Mouse (Mus musculus): ENCODE results near the gene Zfp1. TPM values are rescaled to one million over a fixed set of nuclear protein-coding genes. Genes with fewer than 3 reads are reported as not detected.

The Zfp1 gene
- 8.9 and 9.8 TPM in 2 replicates for polyA plus RNA-seq (2012; ENCODE audit: low replicate concordance)

DNA sequence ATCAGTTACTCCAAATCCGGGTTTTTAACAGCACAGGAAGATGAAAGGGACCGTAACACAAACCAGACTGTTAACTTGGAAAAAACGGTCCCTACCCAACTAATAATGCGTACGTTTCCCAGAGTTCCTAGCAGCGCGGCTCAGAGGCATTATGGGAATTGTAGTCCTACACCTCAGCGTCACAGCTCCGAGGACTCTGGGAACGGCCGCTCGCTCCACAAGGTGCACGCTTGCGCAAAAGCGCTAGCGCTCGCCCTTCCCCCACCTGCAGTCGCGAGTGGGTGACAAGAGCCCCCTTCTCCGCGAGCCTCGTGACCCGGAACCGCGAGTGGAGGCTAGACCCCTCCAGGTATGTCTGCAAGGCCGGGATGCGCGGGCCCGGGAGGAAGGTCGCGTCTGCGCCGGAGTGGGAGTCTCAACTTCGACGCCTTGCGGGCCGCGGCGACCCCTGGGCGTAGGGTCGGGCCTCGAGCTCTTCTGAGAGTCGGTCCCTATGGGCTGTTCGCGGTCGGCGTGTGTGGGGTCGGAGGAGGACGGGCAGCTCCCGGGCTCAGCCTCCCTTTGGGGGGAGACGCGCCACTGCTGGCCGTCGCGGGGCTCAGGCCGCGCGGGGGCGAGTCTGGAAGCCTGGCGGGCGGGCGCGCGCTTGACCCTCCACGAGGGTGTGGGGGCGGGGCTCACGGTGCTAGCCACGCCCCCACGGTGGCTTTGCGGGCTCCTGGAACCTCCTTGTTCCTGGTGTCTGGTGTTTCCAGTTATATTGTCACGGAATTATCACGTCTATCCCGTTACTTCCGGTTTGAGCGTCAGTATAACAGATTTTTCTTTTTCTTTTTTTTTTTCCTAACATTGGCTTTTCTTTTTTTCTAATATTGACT lies at the start of gene Zfp1:
Zfp1 (plus strand) TSS at position 138 of the 878 bp plus-strand sequence.

DNA sequence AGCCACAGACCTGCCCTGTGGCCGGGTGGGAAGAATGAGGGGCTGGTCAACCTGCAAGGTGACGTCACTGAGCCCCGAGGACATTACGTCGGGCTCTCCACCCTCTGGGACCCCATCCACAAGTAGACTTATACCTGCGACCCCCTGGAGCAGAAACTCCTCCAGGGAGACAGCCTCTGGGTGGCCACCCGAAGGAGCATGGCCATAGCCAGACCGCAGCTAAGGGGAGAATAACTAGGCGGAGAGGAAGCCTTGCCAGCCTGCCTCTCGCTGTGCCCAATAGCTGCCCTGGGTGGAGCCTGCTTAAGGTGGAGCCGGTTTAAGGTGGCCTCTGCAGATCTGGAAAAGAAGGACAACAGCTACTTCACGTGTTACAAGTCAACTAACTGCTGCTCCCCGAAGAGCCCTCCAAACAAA lies 13.1 kb upstream of the Zfp1 start, which contains the start of gene Ldhd:
Ldhd (minus strand) TSS at position 270 of the 417 bp plus-strand sequence.

DNA sequence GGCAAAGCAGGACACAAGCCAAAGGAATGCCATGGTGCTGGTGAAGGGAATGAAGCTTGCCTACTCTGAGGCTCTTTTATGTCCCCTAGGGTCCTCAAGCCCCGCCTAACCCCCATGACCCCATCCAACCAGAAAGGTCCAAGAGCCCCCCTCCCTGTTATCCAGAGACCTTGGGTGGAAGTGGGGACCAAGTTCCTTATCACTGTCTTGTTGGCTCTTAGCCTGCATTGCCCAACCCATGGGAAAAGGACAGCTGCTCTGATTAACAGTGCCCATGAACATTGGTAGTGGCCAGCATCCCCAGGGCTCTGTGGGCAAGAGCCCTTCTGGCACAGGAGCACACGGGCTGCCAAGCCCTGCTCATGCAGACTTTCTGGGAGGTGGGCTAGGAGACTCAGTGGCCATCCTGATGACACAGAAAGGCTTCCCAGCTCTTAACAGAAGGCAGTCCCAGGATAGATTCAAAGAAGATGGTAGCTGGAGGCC lies 47.8 kb downstream of the Zfp1 start, which contains the start of gene Ctrb1:
Ctrb1 (minus strand) TSS at position 51 of the 486 bp plus-strand sequence.

Other genes with a start within 250 kb of the Zfp1 start
- gene Fa2h, start 249.6 kb upstream of the Zfp1 start, polyA plus RNA-seq (2012; ENCODE audit: low replicate concordance) = not detected in 2 replicates
- 1.4 and 3.5 TPM in 2 replicates for gene Wdr59, start 121.3 kb upstream of the Zfp1 start, polyA plus RNA-seq (2012; ENCODE audit: low replicate concordance)
- 71.3 and 107 TPM in 2 replicates for gene Znrf1, start 107.3 kb upstream of the Zfp1 start, polyA plus RNA-seq (2012; ENCODE audit: low replicate concordance)
- 0.63 and 1.2 TPM in 2 replicates for gene Ldhd, start 13.0 kb upstream of the Zfp1 start, polyA plus RNA-seq (2012; ENCODE audit: low replicate concordance)
- 0.65 and 3.8 TPM in 2 replicates for gene Ctrb1, start 47.6 kb downstream of the Zfp1 start, polyA plus RNA-seq (2012; ENCODE audit: low replicate concordance)
- gene Bcar1, start 100.4 kb downstream of the Zfp1 start, polyA plus RNA-seq (2012; ENCODE audit: low replicate concordance) = 1.0 and 2.4 TPM in 2 replicates
- gene Cfdp1, start 210.9 kb downstream of the Zfp1 start, polyA plus RNA-seq (2012; ENCODE audit: low replicate concordance) = 3.0 and 14.7 TPM in 2 replicates
- 0.89 and 0.90 TPM in 2 replicates for gene Tmem170, start 233.3 kb downstream of the Zfp1 start, polyA plus RNA-seq (2012; ENCODE audit: low replicate concordance)